Mouse (Mus musculus) lung, embryonic 15.5 days (tissue): ENCODE measurements around the gene Lrp1. TPM values are rescaled to one million over a fixed set of nuclear protein-coding genes. Genes with fewer than 3 reads are reported as not detected.

Source experiments
- ATAC-seq: fragments of 200-750 bp; cut with Nextera tagmentation; 2 replicates; pipeline ENCODE4 v1.8.0; 2017; ENCODE audit warnings: moderate number of reproducible peaks, borderline replicate concordance; ENCODE audit not compliant: low FRiP score, low TSS enrichment; ENCODE audit errors: extremely low read depth
- H3K27ac ChIP-seq: fragments of 300-500 bp; sonication (generic); 2 replicates; pipeline ENCODE4 v1.5.1; 2015; ENCODE audit warnings: moderate library complexity, mild to moderate bottlenecking, inconsistent platforms
- H3K27me3 ChIP-seq: fragments of 300-500 bp; sonication (generic); 2 replicates; pipeline ENCODE4 v1.6.1; 2015; ENCODE audit warnings: inconsistent platforms
- H3K36me3 ChIP-seq: fragments of 300-500 bp; sonication (generic); 2 replicates; pipeline ENCODE4 v1.6.1; 2015; ENCODE audit warnings: inconsistent platforms
- H3K4me1 ChIP-seq: fragments of 300-500 bp; sonication (generic); 2 replicates; pipeline ENCODE4 v1.6.1; 2015; ENCODE audit warnings: inconsistent platforms
- H3K4me2 ChIP-seq: fragments of 300-500 bp; sonication (generic); 2 replicates; pipeline ENCODE4 v1.6.1; 2015; ENCODE audit warnings: inconsistent platforms, mild to moderate bottlenecking, moderate library complexity
- H3K4me3 ChIP-seq: fragments of 300-500 bp; sonication (generic); 2 replicates; pipeline ENCODE4 v1.5.1; 2015; ENCODE audit warnings: mild to moderate bottlenecking, inconsistent platforms
- H3K9ac ChIP-seq: fragments of 300-500 bp; sonication (generic); 2 replicates; pipeline ENCODE4 v1.6.1; 2015; ENCODE audit warnings: inconsistent platforms
- H3K9me3 ChIP-seq: fragments of 300-500 bp; sonication (generic); 2 replicates; pipeline ENCODE4 v1.6.1; 2016; ENCODE audit warnings: inconsistent platforms
- WGBS: fragments of 180-500 bp; shearing (Covaris S2); methylation state at CpG from one replicate; pipeline ENCODE4 v1.1.7; 2015; 5-methylcytosine and 5-hydroxymethylcytosine counted together
- polyA plus RNA-seq: library from polyadenylated mRNA; unstranded; fragments of >200 nt; fragmentation: Nextera tagmentation; extraction: Ambion mirVana; gene quantifications from 2 replicates; pipeline ENCODE4 v1.2.1, GENCODE M21; 2015

The Lrp1 gene
- polyA plus RNA-seq, 1 experiment from 2014 or later = 72.6 TPM

GRCm38 (mm10) chr10:127619941-127620405, 975 bp downstream of the Lrp1 start:
- peak overlapping the region; percentile 99 for H3K27ac ChIP-seq
- 8% methylated on average over 12 of the region's 12 CpGs for WGBS
- no peaks in the 10 kb centered on the region for H3K9me3 ChIP-seq
- no peaks in the 10 kb centered on the region for H3K36me3 ChIP-seq
- no peak for ATAC-seq
- peak overlapping the region; percentile 78 for H3K9ac ChIP-seq
- peaks cover 56% of the 10 kb centered on the region for H3K4me1 ChIP-seq
- peak overlapping the region; percentile 70 for H3K4me3 ChIP-seq
- peak overlapping the region; percentile 97 for H3K4me2 ChIP-seq
- no peaks in the 10 kb centered on the region for H3K27me3 ChIP-seq

- Histone ChIP-seq H3K4me3 (peak overlapping the region; percentile 70), H3K9ac (peak overlapping the region; percentile 78), H3K4me2 (peak overlapping the region; percentile 97), H3K27me3 (no peaks in the 10 kb centered on the region), H3K4me1 (peaks cover 63% of the 10 kb centered on the region), H3K9me3 (no peaks in the 10 kb centered on the region), H3K36me3 (no peaks in the 10 kb centered on the region), H3K27ac (peak overlapping the region; percentile 99)
- 15% methylated on average over 8 of the region's 8 CpGs for WGBS
- ATAC-seq = no peak
Measured at GRCm38 (mm10) chr10:127619119-127619721, 1.7 kb downstream of the Lrp1 start.

- Histone ChIP-seq H3K4me1 (peaks cover 72% of the 10 kb centered on the region), H3K27me3 (no peaks in the 10 kb centered on the region), H3K9me3 (no peaks in the 10 kb centered on the region), H3K9ac (no peak overlapping the region), H3K36me3 (no peaks in the 10 kb centered on the region), H3K4me3 (peak overlapping the region; percentile 70; the same call in 1 of the 2 replicates), H3K4me2 (peak overlapping the region; percentile 97), H3K27ac (peak overlapping the region; percentile 99)
- 14% methylated on average over 6 of the region's 6 CpGs for WGBS
- ATAC-seq = no peak
Measured at GRCm38 (mm10) chr10:127618173-127618572, 2.8 kb downstream of the Lrp1 start.

GRCm38 (mm10) chr10:127617294-127617693, 3.7 kb downstream of the Lrp1 start:
- H3K9me3 ChIP-seq = no peaks in the 10 kb centered on the region
- H3K4me2 ChIP-seq = peak overlapping the region; percentile 97; the same call in 1 of the 2 replicates
- no peak for ATAC-seq
- WGBS = 26% methylated on average over 4 of the region's 4 CpGs
- peaks cover 71% of the 10 kb centered on the region for H3K4me1 ChIP-seq
- H3K36me3 ChIP-seq = peaks cover 3% of the 10 kb centered on the region; the same call in 1 of the 2 replicates
- no peak overlapping the region for H3K4me3 ChIP-seq
- H3K27me3 ChIP-seq = no peaks in the 10 kb centered on the region
- H3K27ac ChIP-seq = peak overlapping the region; percentile 86
- no peak overlapping the region for H3K9ac ChIP-seq

GRCm38 (mm10) chr10:127616261-127616679, 4.7 kb downstream of the Lrp1 start:
- H3K4me2 ChIP-seq = peak overlapping the region; percentile 22; the same call in 1 of the 2 replicates
- 30% methylated on average over 7 of the region's 7 CpGs for WGBS

GRCm38 (mm10) chr10:127615591-127615990, 5.4 kb downstream of the Lrp1 start:
- Histone ChIP-seq H3K9ac (no peak overlapping the region), H3K27me3 (no peaks in the 10 kb centered on the region), H3K4me3 (no peak overlapping the region), H3K4me1 (peaks cover 67% of the 10 kb centered on the region), H3K4me2 (0 out of 2 replicates have a peak overlapping the region, but pooled peaks have one; percentile 0), H3K36me3 (peaks cover 18% of the 10 kb centered on the region), H3K9me3 (no peaks in the 10 kb centered on the region), H3K27ac (peak overlapping the region; percentile 86)
- ATAC-seq = no peak
- WGBS = 48% methylated on average over 2 of the region's 3 CpGs

More at GRCm38 (mm10) chr10:127616261-127616679, 4.7 kb downstream of the Lrp1 start:
- Histone ChIP-seq H3K4me1 (peaks cover 67% of the 10 kb centered on the region), H3K9me3 (no peaks in the 10 kb centered on the region), H3K9ac (no peak overlapping the region), H3K36me3 (peaks cover 13% of the 10 kb centered on the region), H3K27me3 (no peaks in the 10 kb centered on the region), H3K27ac (peak overlapping the region; percentile 86), H3K4me3 (no peak overlapping the region)
- no peak for ATAC-seq

- H3K27ac ChIP-seq = peak overlapping the region; percentile 86
- H3K9me3 ChIP-seq = no peaks in the 10 kb centered on the region
- 0 out of 2 replicates have a peak overlapping the region, but pooled peaks have one; percentile 17 for H3K9ac ChIP-seq
- H3K27me3 ChIP-seq = no peaks in the 10 kb centered on the region
- H3K4me1 ChIP-seq = peaks cover 67% of the 10 kb centered on the region
- ATAC-seq = no peak
- WGBS = 4% methylated on average over 2 of the region's 2 CpGs
- H3K36me3 ChIP-seq = peaks cover 22% of the 10 kb centered on the region
- no peak overlapping the region for H3K4me3 ChIP-seq
- peak overlapping the region; percentile 26; the same call in 1 of the 2 replicates for H3K4me2 ChIP-seq
Measured at GRCm38 (mm10) chr10:127615034-127615374, 5.9 kb downstream of the Lrp1 start.

GRCm38 (mm10) chr10:127614236-127615033, 6.5 kb downstream of the Lrp1 start:
- Histone ChIP-seq H3K27ac (peak overlapping the region; percentile 86), H3K4me1 (peaks cover 68% of the 10 kb centered on the region), H3K27me3 (no peaks in the 10 kb centered on the region), H3K4me3 (no peak overlapping the region), H3K9me3 (no peaks in the 10 kb centered on the region), H3K36me3 (peaks cover 22% of the 10 kb centered on the region), H3K9ac (0 out of 2 replicates have a peak overlapping the region, but pooled peaks have one; percentile 17), H3K4me2 (peak overlapping the region; percentile 26)
- ATAC-seq = peak; percentile 44; the same call in 1 of the 2 replicates
- WGBS = 23% methylated on average over 12 of the region's 12 CpGs

- no peak for ATAC-seq
- peaks cover 46% of the 10 kb centered on the region for H3K4me1 ChIP-seq
- H3K4me2 ChIP-seq = no peak overlapping the region
- no peaks in the 10 kb centered on the region for H3K27me3 ChIP-seq
- H3K4me3 ChIP-seq = no peak overlapping the region
- H3K36me3 ChIP-seq = peaks cover 26% of the 10 kb centered on the region
- H3K27ac ChIP-seq = no peak overlapping the region
- no peaks in the 10 kb centered on the region for H3K9me3 ChIP-seq
- no peak overlapping the region for H3K9ac ChIP-seq
- 80% methylated on average over 14 of the region's 14 CpGs for WGBS
Measured at GRCm38 (mm10) chr10:127612079-127612775, 8.7 kb downstream of the Lrp1 start.

GRCm38 (mm10) chr10:127610066-127610415, 10.9 kb downstream of the Lrp1 start:
- H3K36me3 ChIP-seq = peaks cover 45% of the 10 kb centered on the region
- 70% methylated on average over 9 of the region's 9 CpGs for WGBS

GRCm38 (mm10) chr10:127609415-127610065, 11.4 kb downstream of the Lrp1 start:
- H3K9ac ChIP-seq = no peak overlapping the region
- H3K27me3 ChIP-seq = no peaks in the 10 kb centered on the region
- no peak overlapping the region for H3K4me3 ChIP-seq
- no peak overlapping the region for H3K4me2 ChIP-seq
- peak; percentile 34; the same call in 1 of the 2 replicates for ATAC-seq
- no peaks in the 10 kb centered on the region for H3K9me3 ChIP-seq
- H3K27ac ChIP-seq = 0 out of 2 replicates have a peak overlapping the region, but pooled peaks have one; percentile 17
- peaks cover 31% of the 10 kb centered on the region for H3K4me1 ChIP-seq
- 42% methylated on average over 9 of the region's 9 CpGs for WGBS
- H3K36me3 ChIP-seq = peaks cover 46% of the 10 kb centered on the region

More at GRCm38 (mm10) chr10:127610066-127610415, 10.9 kb downstream of the Lrp1 start:
- Histone ChIP-seq H3K9me3 (no peaks in the 10 kb centered on the region), H3K4me3 (no peak overlapping the region), H3K4me1 (peaks cover 31% of the 10 kb centered on the region), H3K9ac (no peak overlapping the region), H3K4me2 (no peak overlapping the region), H3K27me3 (no peaks in the 10 kb centered on the region), H3K27ac (no peak overlapping the region)
- no peak for ATAC-seq
